Mouse (Mus musculus): ENCODE results near the gene Wdr24.

DNA sequence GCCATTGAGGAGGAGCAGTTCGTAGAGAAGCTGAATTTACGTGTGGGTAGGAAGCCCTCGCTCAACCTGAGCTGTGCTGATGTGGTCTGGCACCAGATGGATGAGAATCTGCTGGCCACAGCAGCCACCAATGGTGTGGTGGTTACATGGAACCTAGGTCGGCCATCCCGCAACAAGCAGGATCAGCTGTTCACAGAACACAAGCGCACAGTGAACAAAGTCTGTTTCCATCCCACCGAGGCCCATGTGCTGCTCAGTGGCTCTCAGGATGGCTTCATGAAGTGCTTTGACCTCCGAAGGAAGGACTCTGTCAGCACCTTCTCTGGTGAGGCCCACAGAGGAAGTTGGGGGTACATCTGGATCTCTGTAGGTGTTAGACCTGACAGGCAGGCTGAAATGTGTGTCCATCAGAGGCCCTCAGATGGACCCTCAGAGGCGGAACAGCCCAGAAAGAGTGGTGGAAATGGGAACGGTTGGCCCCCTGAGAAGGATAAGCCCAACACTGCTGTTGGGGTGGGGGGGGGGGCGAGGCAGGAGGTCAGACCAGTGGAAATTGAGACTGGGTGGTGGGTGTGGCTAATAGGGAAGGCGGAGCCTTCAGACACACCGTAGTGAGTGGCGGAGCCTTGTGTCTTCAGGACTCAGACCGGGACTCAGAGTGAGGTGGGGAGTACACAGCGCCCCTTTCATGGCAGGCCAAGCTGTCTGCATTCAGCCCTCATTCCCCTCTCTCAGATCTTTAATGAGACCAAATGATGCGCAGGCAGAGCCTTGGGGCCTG lies 1.1 kb downstream of the Wdr24 start:
- TF ChIP-seq CTCF (IDR thresholded peaks at IDR 0.05; ENCODE audit: control insufficient read depth, insufficient read depth, insufficient replicate concordance, low read depth, low read length) (no peak), POLR2A (IDR thresholded peaks at IDR 0.05; ENCODE audit: control insufficient read depth, low read depth, low read length) (no peak)

Measured in testis, adult 2 months (tissue).